Mouse (Mus musculus) stomach, embryonic 14.5 days (tissue): ENCODE measurements around the gene Gkn2. TPM values are rescaled to one million over a fixed set of nuclear protein-coding genes. Genes with fewer than 3 reads are reported as not detected.

Experiments
- ATAC-seq: fragments of 200-750 bp; cut with Nextera tagmentation; 2 replicates; pipeline ENCODE4 v1.8.0; 2017; ENCODE audit warnings: low read depth, moderate TSS enrichment; ENCODE audit not compliant: insufficient number of reproducible peaks, insufficient read depth, low FRiP score
- H3K27ac ChIP-seq: fragments of 300-500 bp; sonication (generic); 2 replicates; pipeline ENCODE4 v1.5.1; 2014; ENCODE audit warnings: mild to moderate bottlenecking, low read length, moderate library complexity, mixed read lengths
- H3K27me3 ChIP-seq: fragments of 300-500 bp; sonication (generic); 2 replicates; pipeline ENCODE4 v1.6.1; 2014; ENCODE audit warnings: low read length, control low read depth, mixed read lengths; ENCODE audit not compliant: control insufficient read depth, insufficient read depth
- H3K36me3 ChIP-seq: fragments of 300-500 bp; sonication (generic); 2 replicates; pipeline ENCODE4 v1.6.1; 2014; ENCODE audit warnings: mild to moderate bottlenecking, control low read depth, low read length, moderate library complexity, mixed read lengths; ENCODE audit not compliant: control insufficient read depth, insufficient read depth
- H3K4me1 ChIP-seq: fragments of 300-500 bp; sonication (generic); 2 replicates; pipeline ENCODE4 v1.6.1; 2014; ENCODE audit warnings: low read length, control low read depth, mixed read lengths; ENCODE audit not compliant: control insufficient read depth, insufficient read depth
- H3K4me2 ChIP-seq: fragments of 300-500 bp; sonication (generic); replicated peaks from 2 replicates; pipeline ENCODE4 v1.6.1; 2014; ENCODE audit warnings: low read depth, low read length, control low read depth
- H3K4me3 ChIP-seq: fragments of 300-500 bp; sonication (generic); 2 replicates; pipeline ENCODE4 v1.5.1; 2014; ENCODE audit warnings: low read depth, low read length, control low read depth
- H3K9ac ChIP-seq: fragments of 300-500 bp; sonication (generic); replicated peaks from 2 replicates; pipeline ENCODE4 v1.6.1; 2014; ENCODE audit warnings: low read depth, mild to moderate bottlenecking, control low read depth, low read length, moderate library complexity, mixed read lengths
- H3K9me3 ChIP-seq: fragments of 300-500 bp; sonication (generic); 2 replicates; pipeline ENCODE4 v1.6.1; 2016; ENCODE audit warnings: low read depth, low read length, control low read depth; ENCODE audit not compliant: control insufficient read depth
- WGBS: fragments of 180-500 bp; shearing (Covaris S2); extraction: QIAGEN DNeasy Blood & Tissue Kit; methylation state at CpG from one replicate; pipeline ENCODE4 v1.1.7; 2014; 5-methylcytosine and 5-hydroxymethylcytosine counted together
- polyA plus RNA-seq: library from polyadenylated mRNA; unstranded; fragments of >200 nt; fragmentation: Nextera tagmentation; extraction: Ambion mirVana; gene quantifications from 2 replicates; pipeline ENCODE4 v1.2.1, GENCODE M21; 2014

The Gkn2 gene
- polyA plus RNA-seq, 1 experiment from 2014 or later = 1.6 TPM

DNA sequence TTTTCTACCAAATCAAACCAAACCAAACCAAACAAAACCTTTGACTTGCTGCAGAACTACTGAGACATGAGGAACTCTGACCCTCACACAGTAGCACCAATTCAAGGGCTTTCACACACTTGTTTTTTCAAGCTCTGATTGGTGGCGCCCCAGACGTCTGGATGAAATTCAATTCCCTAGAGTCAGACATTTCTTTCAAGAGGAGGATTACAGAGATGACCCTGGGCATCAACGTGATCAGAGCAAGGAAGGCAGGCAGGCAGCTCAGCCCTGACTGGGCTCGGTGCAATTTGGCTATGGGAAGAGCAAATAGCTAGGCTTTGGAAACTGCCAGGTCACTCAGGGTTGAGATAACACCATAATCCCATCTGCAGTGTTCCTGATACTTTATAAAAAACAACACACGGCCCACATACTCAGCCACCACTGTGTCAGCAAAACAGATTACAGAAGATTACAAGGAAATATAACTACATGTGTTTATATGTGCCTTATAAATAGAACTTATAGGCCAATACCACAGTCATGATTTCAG, 16.4 kb downstream of the Gkn2 start:
- peak overlapping the region; percentile 27; the same call in 1 of the 2 replicates for H3K27ac ChIP-seq
- H3K4me3 ChIP-seq = no peak overlapping the region
- H3K36me3 ChIP-seq = no peaks in the 10 kb centered on the region
- H3K9me3 ChIP-seq = no peaks in the 10 kb centered on the region
- H3K9ac ChIP-seq = no peak overlapping the region
- no peak overlapping the region for H3K4me2 ChIP-seq
- no peaks in the 10 kb centered on the region for H3K4me1 ChIP-seq
- WGBS = 32% methylated on average over 5 of the region's 5 CpGs
- no peak for ATAC-seq
- H3K27me3 ChIP-seq = no peaks in the 10 kb centered on the region

DNA sequence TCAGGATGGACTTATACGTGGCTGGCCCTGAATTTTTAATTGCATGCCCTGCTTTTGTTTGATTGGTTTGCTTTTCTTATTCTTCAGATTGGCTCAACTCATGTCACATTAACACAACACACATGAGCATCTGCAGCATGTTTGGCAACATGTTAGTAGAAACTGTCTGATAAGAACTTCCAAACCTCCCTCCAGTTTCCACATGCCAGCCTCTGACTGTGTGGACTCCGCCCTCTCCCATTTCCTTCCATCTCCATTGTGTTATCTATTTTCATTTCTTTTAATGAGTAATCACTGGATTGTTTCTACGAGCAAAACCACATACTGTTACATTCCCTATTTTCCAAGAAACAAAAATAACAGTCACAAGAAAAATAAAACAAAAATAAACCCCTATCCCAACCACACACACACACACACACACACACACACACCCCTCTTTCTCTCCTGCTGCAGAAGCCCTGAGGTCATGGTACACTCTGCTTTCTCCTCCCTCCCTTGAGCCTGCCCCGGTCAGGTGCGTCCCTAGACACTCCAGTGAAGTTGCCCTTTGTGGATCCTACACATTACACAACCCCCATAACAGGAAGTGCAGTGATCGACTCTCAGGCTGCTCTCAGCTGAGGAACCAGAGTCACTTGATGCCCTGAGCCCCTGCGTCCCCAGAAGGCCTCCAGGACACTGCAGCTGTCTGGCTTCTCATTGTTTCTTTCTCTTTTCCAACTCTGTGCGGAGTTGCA, 20.5 kb downstream of the Gkn2 start:
- Histone ChIP-seq H3K27me3 (no peaks in the 10 kb centered on the region), H3K4me1 (no peaks in the 10 kb centered on the region), H3K4me2 (no peak overlapping the region), H3K4me3 (no peak overlapping the region), H3K27ac (no peak overlapping the region), H3K36me3 (no peaks in the 10 kb centered on the region), H3K9ac (no peak overlapping the region), H3K9me3 (no peaks in the 10 kb centered on the region)
- ATAC-seq = no peak
- WGBS = 68% methylated on average over 8 of the region's 8 CpGs

GRCm38 (mm10) chr6:87394783-87395182, 21.6 kb downstream of the Gkn2 start:
- Histone ChIP-seq H3K4me1 (no peaks in the 10 kb centered on the region), H3K4me3 (no peak overlapping the region), H3K27me3 (no peaks in the 10 kb centered on the region), H3K9me3 (no peaks in the 10 kb centered on the region), H3K36me3 (no peaks in the 10 kb centered on the region), H3K4me2 (no peak overlapping the region), H3K27ac (no peak overlapping the region), H3K9ac (no peak overlapping the region)
- 87% methylated on average over 9 of the region's 9 CpGs for WGBS
- no peak for ATAC-seq

DNA sequence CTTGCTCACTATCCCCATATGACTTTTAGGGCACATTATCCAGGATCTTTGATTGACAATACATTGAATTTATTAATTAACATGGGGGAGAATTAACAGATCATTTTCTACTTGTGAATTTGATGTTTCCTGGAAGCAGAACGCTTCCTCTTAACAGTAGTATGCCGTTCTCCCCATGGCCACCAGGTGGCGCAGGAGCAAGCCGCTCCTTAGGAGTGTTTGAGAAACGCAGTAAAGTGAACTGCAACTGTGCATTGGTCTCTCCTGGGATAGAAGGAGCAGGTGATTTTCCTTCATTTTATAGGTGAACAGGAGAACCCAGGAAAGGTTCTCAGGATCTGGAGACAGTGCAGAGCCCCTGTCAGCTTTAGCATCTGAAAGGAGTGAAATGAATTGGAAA, 26.0 kb downstream of the Gkn2 start:
- H3K9me3 ChIP-seq = no peaks in the 10 kb centered on the region
- no peak for ATAC-seq
- no peaks in the 10 kb centered on the region for H3K27me3 ChIP-seq
- H3K4me2 ChIP-seq = no peak overlapping the region
- H3K27ac ChIP-seq = no peak overlapping the region
- no peaks in the 10 kb centered on the region for H3K4me1 ChIP-seq
- no peak overlapping the region for H3K9ac ChIP-seq
- no peak overlapping the region for H3K4me3 ChIP-seq
- no peaks in the 10 kb centered on the region for H3K36me3 ChIP-seq
- WGBS = under 1% methylated on average over 5 of the region's 5 CpGs

DNA sequence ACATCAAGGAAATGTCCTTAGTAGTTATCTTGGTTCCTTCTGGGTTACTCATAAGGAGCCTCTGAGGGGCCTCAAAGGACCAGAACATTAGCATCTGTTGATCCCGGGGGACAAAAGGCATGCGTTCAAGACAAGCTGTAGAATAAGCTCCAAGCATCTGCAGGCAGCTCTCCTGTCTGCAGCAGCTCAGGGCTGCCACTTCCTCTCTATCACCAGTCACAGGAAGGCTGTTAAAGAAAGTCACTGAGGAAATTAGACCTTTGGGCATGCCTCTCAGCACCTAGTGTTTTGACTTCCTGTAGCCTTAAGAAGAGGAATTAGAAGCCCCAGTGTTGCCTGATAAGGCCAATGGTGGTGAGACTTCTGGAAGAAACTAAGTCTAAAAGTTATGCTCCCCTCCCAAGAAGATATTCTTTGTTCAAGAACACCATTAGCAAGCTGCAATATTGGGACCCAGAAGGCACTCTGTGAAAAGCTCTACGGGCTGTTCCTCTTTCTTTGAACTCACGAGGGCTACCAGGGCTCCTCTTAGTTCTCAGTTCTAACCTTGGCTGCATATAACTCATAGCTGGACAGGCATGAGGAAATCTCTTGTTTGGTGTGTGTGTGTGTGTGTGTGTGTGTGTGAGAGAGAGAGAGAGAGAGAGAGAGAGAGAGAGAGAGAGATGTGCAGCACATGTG, 26.9 kb downstream of the Gkn2 start:
- 64% methylated on average over 4 of the region's 4 CpGs for WGBS
- no peaks in the 10 kb centered on the region for H3K27me3 ChIP-seq

GRCm38 (mm10) chr6:87401456-87401855, 28.3 kb downstream of the Gkn2 start:
- no peaks in the 10 kb centered on the region for H3K9me3 ChIP-seq
- no peaks in the 10 kb centered on the region for H3K4me1 ChIP-seq
- no peak overlapping the region for H3K9ac ChIP-seq
- H3K4me2 ChIP-seq = no peak overlapping the region
- no peaks in the 10 kb centered on the region for H3K27me3 ChIP-seq
- H3K4me3 ChIP-seq = no peak overlapping the region
- no peaks in the 10 kb centered on the region for H3K36me3 ChIP-seq
- ATAC-seq = no peak
- 60% methylated on average over 6 of the region's 6 CpGs for WGBS
- H3K27ac ChIP-seq = no peak overlapping the region

More for the DNA sequence above, 26.9 kb downstream of the Gkn2 start:
- no peak overlapping the region for H3K27ac ChIP-seq
- H3K9me3 ChIP-seq = no peaks in the 10 kb centered on the region
- H3K36me3 ChIP-seq = no peaks in the 10 kb centered on the region
- no peaks in the 10 kb centered on the region for H3K4me1 ChIP-seq
- no peak overlapping the region for H3K4me2 ChIP-seq
- no peak overlapping the region for H3K9ac ChIP-seq
- ATAC-seq = no peak
- H3K4me3 ChIP-seq = no peak overlapping the region

GRCm38 (mm10) chr6:87412011-87412410, 38.9 kb downstream of the Gkn2 start:
- Histone ChIP-seq H3K9ac (no peak overlapping the region), H3K4me1 (no peaks in the 10 kb centered on the region), H3K27me3 (no peaks in the 10 kb centered on the region), H3K4me2 (no peak overlapping the region), H3K4me3 (no peak overlapping the region), H3K27ac (no peak overlapping the region), H3K9me3 (no peaks in the 10 kb centered on the region), H3K36me3 (no peaks in the 10 kb centered on the region)
- ATAC-seq = no peak
- 29% methylated on average over 3 of the region's 3 CpGs for WGBS

DNA sequence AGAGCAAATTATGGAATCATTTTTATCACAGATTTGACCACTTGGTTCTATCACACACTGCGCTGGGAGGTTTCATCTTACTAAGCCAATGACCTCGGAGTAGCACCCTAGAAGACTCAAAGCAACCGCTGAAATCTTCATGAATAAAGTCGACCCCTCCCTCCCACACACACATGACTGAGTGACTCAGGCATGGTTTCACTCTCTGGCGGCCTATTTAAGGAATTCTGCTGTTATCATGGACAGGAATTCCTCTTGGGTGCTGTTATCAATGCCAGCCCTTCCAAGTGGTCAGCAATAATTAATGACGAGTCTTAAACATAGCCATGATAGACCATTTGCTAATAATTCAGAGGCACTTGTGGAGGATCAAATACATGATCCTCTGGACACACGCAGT, 49.1 kb downstream of the Gkn2 start:
- no peak overlapping the region for H3K27ac ChIP-seq
- no peak overlapping the region for H3K9ac ChIP-seq
- no peak for ATAC-seq
- H3K36me3 ChIP-seq = no peaks in the 10 kb centered on the region
- no peaks in the 10 kb centered on the region for H3K9me3 ChIP-seq
- H3K4me3 ChIP-seq = no peak overlapping the region
- no peak overlapping the region for H3K4me2 ChIP-seq
- no peaks in the 10 kb centered on the region for H3K27me3 ChIP-seq
- no peaks in the 10 kb centered on the region for H3K4me1 ChIP-seq
- 60% methylated on average over 7 of the region's 7 CpGs for WGBS
